Mouse (Mus musculus): ENCODE results near the gene Fbxw10.
A peak's percentile ranks its signal among the peaks of the same experiment; 100 is the strongest.

The Fbxw10 gene

GRCm38 (mm10) chr11:62909720-62910306 lies 62.9 kb downstream of the Fbxw10 start:
- no peak for DNase-seq (ENCODE audit: extremely low spot score)

GRCm38 (mm10) chr11:62911362-62911761 lies 64.5 kb downstream of the Fbxw10 start:
- DNase-seq (ENCODE audit: extremely low spot score), result no peak

GRCm38 (mm10) chr11:62913141-62913540 lies 66.3 kb downstream of the Fbxw10 start:
- no peak for DNase-seq (ENCODE audit: extremely low spot score)

GRCm38 (mm10) chr11:62914532-62914931 lies 67.7 kb downstream of the Fbxw10 start:
- no peak for DNase-seq (ENCODE audit: extremely low spot score)

- DNase-seq (ENCODE audit: extremely low spot score), result no peak
Observed at GRCm38 (mm10) chr11:62915486-62915885, 68.6 kb downstream of the Fbxw10 start.

GRCm38 (mm10) chr11:62916765-62917164 lies 69.9 kb downstream of the Fbxw10 start:
- DNase-seq (ENCODE audit: extremely low spot score), result no peak

- DNase-seq (ENCODE audit: extremely low spot score), result no peak
Observed at GRCm38 (mm10) chr11:62919946-62920742, 73.3 kb downstream of the Fbxw10 start.

- no peak for DNase-seq (ENCODE audit: extremely low spot score)
Observed at GRCm38 (mm10) chr11:62920743-62921050, 73.8 kb downstream of the Fbxw10 start.

GRCm38 (mm10) chr11:62921052-62921977 lies 74.4 kb downstream of the Fbxw10 start:
- peak; percentile 91 for DNase-seq (ENCODE audit: extremely low spot score)

- no peak for DNase-seq (ENCODE audit: extremely low spot score)
Observed at GRCm38 (mm10) chr11:62924091-62924761, 77.4 kb downstream of the Fbxw10 start.
